Mouse (Mus musculus) olfactory bulb, adult 2 months (tissue): Measurements from ENCODE around the gene Phf11d. TPM values are rescaled to one million over a fixed set of nuclear protein-coding genes. Genes with fewer than 3 reads are reported as not detected.
"Not testable (repeated sequence)": the region's sequence is repeated elsewhere in the genome, so short reads cannot be mapped to it uniquely, and the experiment has no call there.

Source experiments
- H3K27ac ChIP-seq: fragments of 200-500 bp; 2 replicates; pipeline ENCODE4 v1.5.1; 2012; ENCODE audit warnings: low read depth, low read length; ENCODE audit not compliant: insufficient read depth
- H3K4me1 ChIP-seq: fragments of 200-500 bp; 2 replicates; pipeline ENCODE4 v1.6.1; 2012; ENCODE audit warnings: low read length; ENCODE audit not compliant: control insufficient read depth, insufficient read depth
- H3K4me3 ChIP-seq: fragments of 200-500 bp; 2 replicates; pipeline ENCODE4 v1.5.1; 2012; ENCODE audit warnings: mild to moderate bottlenecking, low read depth, low read length, moderate library complexity; ENCODE audit not compliant: insufficient read depth
- CTCF ChIP-seq: fragments of 200-500 bp; IDR thresholded peaks from 2 replicates; pipeline ENCODE4 v1.5.1; 2012; ENCODE audit warnings: low read depth, mild to moderate bottlenecking, low read length, moderate library complexity; ENCODE audit not compliant: insufficient read depth
- POLR2A ChIP-seq: fragments of 200-500 bp; IDR thresholded peaks from 2 replicates; pipeline ENCODE4 v1.6.1; 2012; ENCODE audit warnings: mild to moderate bottlenecking, low read depth, low read length, moderate library complexity; ENCODE audit not compliant: insufficient read depth
- WGBS: fragments of 180-500 bp; shearing (Covaris S2); methylation state at CpG from one replicate; pipeline ENCODE4 v1.1.7; 2018; 5-methylcytosine and 5-hydroxymethylcytosine counted together
- polyA plus RNA-seq: library from polyadenylated mRNA; stranded (reverse); fragments of >200 nt; gene quantifications from 2 replicates; pipeline ENCODE4 v1.2.4, GENCODE M21; 2012; ENCODE audit warnings: low replicate concordance; ENCODE audit not compliant: missing spikeins, insufficient read depth, insufficient read length

Gene Phf11d
- polyA plus RNA-seq = not detected in 2 replicates

DNA sequence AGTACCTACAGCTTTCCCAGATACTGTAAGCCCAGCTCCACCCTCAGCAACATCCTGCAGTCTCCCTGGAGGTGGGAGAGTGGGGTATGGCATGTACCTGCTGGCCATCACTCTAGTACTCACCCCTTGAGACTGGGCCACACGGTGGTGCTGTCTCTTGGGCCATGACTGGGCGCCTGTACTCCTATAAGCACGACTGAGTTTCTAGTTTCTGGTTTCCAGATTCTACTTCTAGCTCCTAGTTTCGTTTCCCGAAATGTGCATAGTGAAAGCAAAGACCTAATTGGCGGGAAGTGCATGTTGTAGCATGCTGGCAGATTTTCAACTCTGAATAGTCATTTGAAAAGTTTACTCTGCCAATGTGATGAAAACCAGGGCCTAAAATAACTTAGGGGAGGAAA is at the start of gene Phf11d:
Phf11d (minus strand) TSS at position 227 of the 401 bp plus-strand sequence.
- no peak for TF ChIP-seq CTCF
- no peak for TF ChIP-seq POLR2A
- no peak within 1 kb of the TSS for H3K4me3 ChIP-seq
- WGBS = 38% methylated on average over 6 of the region's 6 CpGs
- no peak within 1 kb of the TSS for H3K27ac ChIP-seq
- peaks cover 3% of the 10 kb centered on the region; the same call in 1 of the 2 replicates for H3K4me1 ChIP-seq

DNA sequence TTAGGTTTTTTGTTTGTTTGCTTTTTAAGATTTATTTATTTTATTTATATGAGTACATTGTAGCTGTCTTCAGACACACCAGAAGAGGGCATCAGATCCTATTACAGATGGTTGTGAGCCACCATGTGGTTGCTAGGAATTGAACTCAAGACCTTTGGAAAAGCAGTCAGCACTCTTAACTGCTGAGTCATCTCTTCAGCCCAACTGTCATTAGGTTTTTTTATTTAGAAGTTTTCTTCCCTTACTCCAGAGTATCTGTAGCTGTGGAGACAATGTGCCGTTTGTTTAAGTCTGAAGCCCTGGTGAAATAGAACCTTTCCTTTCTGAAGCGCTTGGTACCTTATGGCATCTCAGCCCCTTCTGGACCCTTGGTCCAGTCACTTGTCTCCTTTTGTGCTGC is 49.7 kb upstream of the Phf11d start:
- not testable (repeated sequence) for H3K4me1 ChIP-seq, H3K27ac ChIP-seq, H3K4me3 ChIP-seq
- WGBS = 96% methylated on average over 2 of the region's 2 CpGs

DNA sequence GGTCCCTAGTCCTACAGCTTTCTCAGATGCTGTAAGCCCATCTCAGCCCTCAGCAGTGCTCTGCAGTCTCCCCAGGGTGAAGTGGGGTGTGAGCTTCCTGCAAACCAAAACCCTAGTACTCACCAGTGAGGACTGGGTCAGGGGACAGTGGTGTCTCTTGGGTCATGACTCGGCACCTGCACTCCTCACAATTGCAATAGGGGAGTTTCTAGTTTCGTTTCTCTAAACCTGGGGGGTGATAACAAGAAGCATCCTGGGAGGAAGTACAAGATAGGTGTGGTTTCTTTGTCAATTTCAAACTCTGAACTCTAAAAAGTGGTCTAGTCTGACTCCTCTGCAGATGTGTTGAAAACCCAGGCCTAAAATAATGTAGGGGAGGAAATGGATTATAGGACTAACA is 31.7 kb upstream of the Phf11d start:
- TF ChIP-seq POLR2A (no peak), CTCF (no peak)
- WGBS = 82% methylated on average over 2 of the region's 2 CpGs
- Histone ChIP-seq H3K27ac (no peak overlapping the region), H3K4me1 (no peaks in the 10 kb centered on the region), H3K4me3 (no peak overlapping the region)

DNA sequence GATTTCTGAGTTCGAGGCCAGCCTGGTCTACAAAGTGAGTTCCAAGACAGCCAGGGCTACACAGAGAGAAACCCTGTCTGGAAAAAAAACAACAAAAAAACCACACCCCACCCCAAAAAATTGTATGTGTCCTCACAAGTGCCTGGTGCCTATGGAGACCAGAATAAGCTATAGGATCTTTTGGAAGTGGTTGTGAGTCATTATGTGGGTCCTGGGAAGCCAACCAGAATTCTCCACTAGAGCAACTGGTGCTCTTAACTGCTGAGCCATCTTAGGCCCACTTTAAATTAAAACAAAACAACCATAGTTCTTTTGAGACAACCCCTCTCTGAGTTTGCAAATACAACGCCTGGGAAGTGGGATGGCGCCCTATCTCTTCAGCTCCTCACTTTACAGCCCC is 30.0 kb upstream of the Phf11d start, which contains the start of gene Phf11c:
Phf11c (minus strand) TSS at position 101 of the 400 bp plus-strand sequence.
- Histone ChIP-seq H3K4me3 (no peak within 1 kb of the TSS), H3K27ac (no peak within 1 kb of the TSS), H3K4me1 (no peaks in the 10 kb centered on the region)
- 92% methylated on average over 3 of the region's 3 CpGs for WGBS
- TF ChIP-seq CTCF = no peak
- TF ChIP-seq POLR2A = no peak

DNA sequence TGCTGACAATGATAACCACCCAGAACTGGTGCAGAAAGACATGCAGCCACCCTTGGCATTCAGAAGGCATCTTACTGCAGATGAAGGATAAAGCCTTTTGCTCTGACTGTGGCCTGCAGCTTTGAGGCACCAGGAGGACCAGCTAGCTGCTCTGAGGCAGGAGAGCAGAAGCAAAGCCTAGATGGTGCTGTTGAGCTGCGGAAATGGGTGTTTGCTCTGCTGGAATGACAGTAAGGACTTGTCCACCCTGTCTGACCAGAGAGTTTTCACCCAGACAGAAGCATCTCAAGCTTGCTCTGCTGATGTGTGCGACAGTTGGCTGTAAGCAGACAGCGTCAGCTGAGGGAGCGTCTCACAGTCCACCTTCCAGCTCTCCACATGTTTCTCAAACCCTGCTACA is 24.9 kb upstream of the Phf11d start:
- H3K4me3 ChIP-seq, H3K27ac ChIP-seq, H3K4me1 ChIP-seq: not testable (repeated sequence)
- WGBS = 74% methylated on average over 4 of the region's 4 CpGs

DNA sequence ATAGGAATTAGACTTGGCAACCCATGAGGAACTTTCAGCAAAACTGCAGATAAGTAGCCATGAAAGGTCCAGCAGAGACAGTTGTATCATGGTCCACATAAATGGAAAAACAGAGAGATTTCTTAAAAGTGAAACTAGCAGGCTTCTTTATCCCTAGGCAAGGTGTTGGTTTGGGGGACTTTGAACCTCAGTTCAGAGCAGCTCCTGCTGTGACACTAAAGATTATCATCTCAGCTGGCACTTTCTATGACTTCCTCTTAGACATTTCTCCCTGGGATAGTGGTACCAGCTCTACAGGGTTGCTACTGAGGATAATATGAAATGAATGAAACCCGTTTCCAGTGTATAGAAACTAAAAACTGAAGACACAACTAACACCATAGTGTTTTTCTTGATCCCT is 24.3 kb upstream of the Phf11d start:
- Histone ChIP-seq H3K27ac (no peak overlapping the region), H3K4me1 (no peaks in the 10 kb centered on the region), H3K4me3 (no peak overlapping the region)
- WGBS = 61% methylated on average over 1 of the region's 1 CpGs
- TF ChIP-seq POLR2A (no peak), CTCF (no peak)

DNA sequence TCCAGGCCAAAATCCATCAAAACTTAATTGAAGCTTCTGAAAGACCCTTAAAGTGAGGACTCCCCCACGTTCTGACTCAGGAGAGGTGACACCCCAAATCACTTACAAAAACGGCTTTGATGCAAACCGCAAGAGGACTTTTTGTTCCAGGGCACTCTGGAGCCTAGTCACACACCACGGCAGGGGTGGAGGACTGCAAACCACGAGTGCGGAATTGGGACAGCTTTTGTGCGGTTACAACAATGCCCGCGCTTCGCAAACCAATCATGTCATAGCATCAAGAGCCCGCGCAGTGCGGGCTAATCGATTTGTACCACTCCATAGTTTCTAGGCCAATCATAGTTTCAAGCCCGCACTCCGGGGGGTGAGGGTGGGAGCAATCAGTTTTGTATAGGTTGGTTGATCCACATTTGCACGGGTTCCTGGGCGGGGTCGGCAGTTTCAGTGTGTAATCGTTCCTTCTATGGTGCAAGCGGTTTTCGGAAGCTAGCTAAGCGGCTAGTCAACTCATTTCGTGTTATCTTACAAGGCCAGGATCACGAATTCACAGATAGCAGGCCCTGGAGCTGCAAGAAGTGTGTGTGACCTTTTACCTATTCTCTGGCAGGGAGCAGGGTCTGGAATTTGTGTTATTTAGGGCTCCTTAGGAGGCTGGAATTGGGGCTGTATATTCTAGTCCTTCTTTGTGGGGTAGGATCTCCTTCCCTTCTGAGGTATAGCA is 5.2 kb upstream of the Phf11d start:
- Histone ChIP-seq H3K4me1 (no peaks in the 10 kb centered on the region), H3K27ac (no peak overlapping the region), H3K4me3 (no peak overlapping the region)
- no peak for TF ChIP-seq CTCF
- no peak for TF ChIP-seq POLR2A
- WGBS = 91% methylated on average over 25 of the region's 25 CpGs

DNA sequence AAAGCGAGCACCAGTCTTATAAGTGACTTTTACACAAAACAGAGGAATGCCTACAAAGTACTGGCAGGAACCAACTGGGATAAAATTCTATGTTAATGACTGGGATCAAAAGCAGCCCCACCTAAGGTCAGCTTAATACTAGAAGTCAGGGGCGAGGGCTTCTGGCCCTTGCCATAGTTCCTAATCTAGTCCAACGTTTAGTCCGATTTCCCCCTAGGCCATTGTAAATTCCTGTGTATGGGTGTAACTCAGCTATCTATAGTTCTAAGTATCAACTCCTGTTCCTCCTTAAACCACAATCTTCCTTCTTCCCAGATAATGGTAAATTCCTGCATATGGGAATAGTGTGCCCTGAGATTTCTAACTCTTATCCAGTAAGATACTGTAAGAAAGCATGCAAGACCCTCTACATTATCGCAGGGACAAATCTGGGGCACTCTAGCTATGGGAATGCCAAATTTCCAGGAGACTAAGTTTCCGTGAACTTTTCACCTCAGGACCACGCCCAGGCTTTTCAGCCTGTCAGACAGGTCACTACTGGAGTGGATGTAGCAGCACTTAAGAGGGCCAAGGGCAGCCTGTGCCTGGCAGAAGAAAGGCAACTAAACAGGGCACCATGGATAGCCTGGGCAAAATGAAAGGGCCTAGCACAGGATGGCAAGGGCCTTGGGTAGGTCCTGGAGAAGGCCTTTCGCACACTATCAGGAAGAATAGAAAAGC is 1.3 kb upstream of the Phf11d start:
- peaks cover 3% of the 10 kb centered on the region; the same call in 1 of the 2 replicates for H3K4me1 ChIP-seq
- WGBS = 94% methylated on average over 8 of the region's 8 CpGs
- TF ChIP-seq CTCF (no peak), POLR2A (no peak)
- no peak overlapping the region for H3K27ac ChIP-seq
- no peak overlapping the region for H3K4me3 ChIP-seq

DNA sequence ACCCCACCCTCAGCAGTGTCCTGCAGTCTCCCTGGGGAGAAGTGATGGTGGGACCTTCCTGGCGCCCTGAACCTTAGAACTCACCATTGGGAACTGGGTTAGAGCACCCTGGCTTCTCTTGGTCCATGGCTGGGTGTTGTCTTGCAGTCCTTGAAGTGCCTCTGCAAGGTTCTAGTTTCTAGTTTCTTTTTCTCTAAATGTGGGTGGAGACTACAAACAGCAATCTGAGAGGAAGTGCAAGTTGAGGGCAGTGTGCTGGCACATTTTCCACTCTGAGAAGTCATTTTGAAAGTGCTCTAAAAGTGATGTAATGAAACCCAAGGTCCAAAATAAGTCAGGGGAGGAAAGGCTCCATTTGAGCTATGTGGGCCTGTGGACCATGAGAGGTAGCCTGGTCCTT is 24.1 kb downstream of the Phf11d start, which contains the start of gene Phf11b:
Phf11b (minus strand) TSS at position 163 of the 400 bp plus-strand sequence.
- not testable (repeated sequence) for H3K27ac ChIP-seq, H3K4me1 ChIP-seq, H3K4me3 ChIP-seq
- WGBS = 75% methylated on average over 1 of the region's 1 CpGs
